Mouse (Mus musculus) liver, embryonic 15.5 days (tissue): ENCODE measurements around the gene Nosip. TPM values are rescaled to one million over a fixed set of nuclear protein-coding genes. Genes with fewer than 3 reads are reported as not detected.
"Not testable (repeated sequence)": the region's sequence is repeated elsewhere in the genome, so short reads cannot be mapped to it uniquely, and the experiment has no call there.

Source experiments
- ATAC-seq: fragments of 200-750 bp; cut with Nextera tagmentation; 2 replicates; pipeline ENCODE4 v1.8.0; 2017; ENCODE audit warnings: moderate number of reproducible peaks, mild to moderate bottlenecking, moderate library complexity; ENCODE audit not compliant: insufficient read depth
- H3K27ac ChIP-seq: fragments of 300-500 bp; sonication (generic); replicated peaks from 2 replicates; pipeline ENCODE4 v1.5.1; 2015; ENCODE audit warnings: mild to moderate bottlenecking, inconsistent platforms
- H3K27me3 ChIP-seq: fragments of 300-500 bp; sonication (generic); 2 replicates; pipeline ENCODE4 v1.6.1; 2015; ENCODE audit warnings: mild to moderate bottlenecking, inconsistent platforms
- H3K36me3 ChIP-seq: fragments of 300-500 bp; sonication (generic); replicated peaks from 2 replicates; pipeline ENCODE4 v1.6.1; 2015; ENCODE audit warnings: moderate library complexity, mild to moderate bottlenecking, inconsistent platforms
- H3K4me1 ChIP-seq: fragments of 300-500 bp; sonication (generic); replicated peaks from 2 replicates; pipeline ENCODE4 v1.6.1; 2015; ENCODE audit warnings: inconsistent platforms
- H3K4me2 ChIP-seq: fragments of 300-500 bp; sonication (generic); 2 replicates; pipeline ENCODE4 v1.6.1; 2015; ENCODE audit warnings: moderate library complexity, mild to moderate bottlenecking, inconsistent platforms
- H3K4me3 ChIP-seq: fragments of 300-500 bp; sonication (generic); replicated peaks from 2 replicates; pipeline ENCODE4 v1.5.1; 2015; ENCODE audit warnings: mild to moderate bottlenecking, inconsistent platforms
- H3K9ac ChIP-seq: fragments of 300-500 bp; sonication (generic); 2 replicates; pipeline ENCODE4 v1.6.1; 2015; ENCODE audit warnings: moderate library complexity, mild to moderate bottlenecking, inconsistent platforms
- H3K9me3 ChIP-seq: fragments of 300-500 bp; sonication (generic); replicated peaks from 2 replicates; pipeline ENCODE4 v1.6.1; 2016; ENCODE audit warnings: inconsistent platforms
- WGBS: fragments of 180-500 bp; shearing (Covaris S2); methylation state at CpG from one replicate; pipeline ENCODE4 v1.1.7; 2015; ENCODE audit warnings: mixed read lengths; ENCODE audit not compliant: insufficient replicate concordance; 5-methylcytosine and 5-hydroxymethylcytosine counted together
- polyA plus RNA-seq: library from polyadenylated mRNA; unstranded; fragments of >200 nt; fragmentation: Nextera tagmentation; extraction: Ambion mirVana; gene quantifications from 2 replicates; pipeline ENCODE4 v1.2.1, GENCODE M21; 2015

Gene Nosip
- polyA plus RNA-seq, 1 experiment from 2014 or later: 25.9 TPM

- H3K4me1 ChIP-seq: peaks cover 18% of the 10 kb centered on the region
- H3K9me3 ChIP-seq, H3K4me2 ChIP-seq, ATAC-seq, H3K27ac ChIP-seq, H3K9ac ChIP-seq, H3K4me3 ChIP-seq: not testable (repeated sequence)
- WGBS: 57% methylated on average over 5 of the region's 5 CpGs
- peaks cover 30% of the 10 kb centered on the region for H3K27me3 ChIP-seq
- peaks cover 15% of the 10 kb centered on the region for H3K36me3 ChIP-seq
Observed at GRCm38 (mm10) chr7:45023711-45024110, 38.5 kb upstream of the Nosip start.

DNA sequence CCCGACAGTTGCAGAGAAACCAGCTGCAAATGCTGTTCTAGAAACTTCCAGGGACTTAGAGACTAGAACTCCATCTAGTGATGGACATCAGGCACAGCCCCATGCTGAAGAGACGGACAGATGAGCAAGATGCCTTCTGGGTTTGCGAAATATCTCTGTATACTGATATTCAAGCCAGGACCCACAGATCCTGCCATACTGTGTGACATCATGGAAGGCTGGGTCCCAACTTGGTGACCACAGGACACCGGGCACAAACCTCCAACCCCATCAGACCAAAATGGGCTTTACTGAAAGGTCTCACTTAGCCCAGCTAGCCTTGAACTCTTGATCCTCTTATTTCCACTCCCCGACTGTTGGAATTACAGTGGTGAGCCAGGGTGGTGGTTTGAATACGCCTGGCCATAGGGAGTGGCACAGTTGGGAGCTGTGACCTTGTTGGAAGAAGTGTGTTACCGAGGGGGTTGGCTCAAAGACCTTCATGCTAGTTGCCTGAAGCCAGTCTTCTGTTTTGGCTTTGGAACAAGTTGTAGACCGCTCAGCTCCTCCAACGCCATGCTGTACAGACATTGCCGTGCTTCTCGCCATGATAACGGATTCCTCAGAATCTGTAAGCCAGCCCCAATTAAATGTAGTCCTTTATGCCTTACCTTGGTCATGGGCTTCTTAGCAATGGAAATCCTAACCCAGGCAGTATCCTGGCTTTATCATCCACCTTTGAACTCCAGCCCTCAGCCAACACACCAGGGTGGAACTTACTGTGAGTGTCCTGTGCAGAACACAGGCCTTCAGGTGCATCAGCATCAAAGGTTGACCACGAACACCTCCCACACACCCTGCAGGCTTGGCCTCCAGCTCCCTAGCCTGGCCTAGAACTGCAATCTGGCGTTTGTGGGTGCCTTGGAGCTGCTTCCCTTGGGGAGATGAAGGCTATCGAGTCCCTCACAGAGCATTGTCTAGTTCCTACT, 37.7 kb upstream of the Nosip start:
- Histone ChIP-seq H3K27ac (no peak overlapping the region), H3K4me3 (no peak overlapping the region), H3K9me3 (no peaks in the 10 kb centered on the region), H3K4me1 (peaks cover 11% of the 10 kb centered on the region; the same call in 1 of the 2 replicates), H3K9ac (no peak overlapping the region), H3K27me3 (peaks cover 22% of the 10 kb centered on the region), H3K36me3 (peaks cover 22% of the 10 kb centered on the region), H3K4me2 (no peak overlapping the region)
- ATAC-seq: no peak
- 65% methylated on average over 15 of the region's 15 CpGs for WGBS

GRCm38 (mm10) chr7:45025601-45026220, 36.5 kb upstream of the Nosip start:
- WGBS: 54% methylated on average over 8 of the region's 8 CpGs
- no peak for ATAC-seq
- peaks cover 11% of the 10 kb centered on the region; the same call in 1 of the 2 replicates for H3K4me1 ChIP-seq

GRCm38 (mm10) chr7:45026256-45026655, 36.0 kb upstream of the Nosip start:
- H3K27me3 ChIP-seq: 0 out of 2 replicates have a peak, but pooled peaks cover 5% of the 10 kb centered on the region
- H3K36me3 ChIP-seq: peaks cover 38% of the 10 kb centered on the region
- H3K9ac ChIP-seq: no peak overlapping the region
- peaks cover 11% of the 10 kb centered on the region; the same call in 1 of the 2 replicates for H3K4me1 ChIP-seq
- H3K4me2 ChIP-seq: no peak overlapping the region
- no peak overlapping the region for H3K27ac ChIP-seq
- 82% methylated on average over 2 of the region's 2 CpGs for WGBS
- no peak for ATAC-seq
- H3K4me3 ChIP-seq: no peak overlapping the region
- H3K9me3 ChIP-seq: no peaks in the 10 kb centered on the region

More at GRCm38 (mm10) chr7:45025601-45026220, 36.5 kb upstream of the Nosip start:
- Histone ChIP-seq H3K4me3 (no peak overlapping the region), H3K9me3 (no peaks in the 10 kb centered on the region), H3K27ac (no peak overlapping the region), H3K36me3 (peaks cover 33% of the 10 kb centered on the region), H3K4me2 (no peak overlapping the region), H3K27me3 (0 out of 2 replicates have a peak, but pooled peaks cover 10% of the 10 kb centered on the region), H3K9ac (no peak overlapping the region)

GRCm38 (mm10) chr7:45027761-45028160, 34.5 kb upstream of the Nosip start:
- Histone ChIP-seq H3K4me2 (no peak overlapping the region), H3K27me3 (no peaks in the 10 kb centered on the region), H3K9me3 (no peaks in the 10 kb centered on the region), H3K4me1 (peaks cover 11% of the 10 kb centered on the region; the same call in 1 of the 2 replicates), H3K27ac (no peak overlapping the region), H3K9ac (no peak overlapping the region), H3K4me3 (no peak overlapping the region), H3K36me3 (peaks cover 54% of the 10 kb centered on the region)
- WGBS: 75% methylated on average over 9 of the region's 9 CpGs
- ATAC-seq: no peak

GRCm38 (mm10) chr7:45028351-45028750, 33.9 kb upstream of the Nosip start:
- Histone ChIP-seq H3K9me3 (no peaks in the 10 kb centered on the region), H3K36me3 (peaks cover 59% of the 10 kb centered on the region), H3K27ac (no peak overlapping the region), H3K4me3 (no peak overlapping the region), H3K4me2 (no peak overlapping the region), H3K27me3 (no peaks in the 10 kb centered on the region), H3K9ac (no peak overlapping the region), H3K4me1 (peaks cover 11% of the 10 kb centered on the region; the same call in 1 of the 2 replicates)
- WGBS: 78% methylated on average over 11 of the region's 11 CpGs
- no peak for ATAC-seq

- no peaks in the 10 kb centered on the region for H3K9me3 ChIP-seq
- no peaks in the 10 kb centered on the region for H3K27me3 ChIP-seq
- peaks cover 2% of the 10 kb centered on the region; the same call in 1 of the 2 replicates for H3K4me1 ChIP-seq
- ATAC-seq: no peak
- H3K36me3 ChIP-seq: peaks cover 76% of the 10 kb centered on the region
- no peak overlapping the region for H3K9ac ChIP-seq
- H3K4me3 ChIP-seq: no peak overlapping the region
- H3K27ac ChIP-seq: no peak overlapping the region
- no peak overlapping the region for H3K4me2 ChIP-seq
- WGBS: 79% methylated on average over 6 of the region's 6 CpGs
Observed at GRCm38 (mm10) chr7:45029995-45030394, 32.2 kb upstream of the Nosip start.

DNA sequence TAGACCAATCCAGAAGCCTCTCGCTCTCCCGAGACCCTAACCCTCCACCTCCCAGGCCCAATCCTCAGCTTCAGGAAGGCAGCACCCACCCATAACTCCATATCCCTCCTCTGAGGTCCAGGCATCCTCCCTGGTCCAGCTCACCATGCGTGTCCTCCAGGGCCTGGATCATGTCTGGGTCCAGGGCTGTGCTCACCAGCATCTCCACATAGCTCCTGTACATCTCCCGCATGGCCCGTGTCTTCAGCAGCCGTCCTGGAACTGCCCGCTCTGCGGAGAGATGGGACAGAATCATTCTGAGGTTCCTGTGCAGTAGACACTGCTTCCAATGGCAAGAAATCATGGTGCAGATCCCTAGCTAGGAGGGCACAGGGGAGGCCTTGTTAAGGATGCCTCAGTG, 31.4 kb upstream of the Nosip start:
- 86% methylated on average over 8 of the region's 8 CpGs for WGBS
- H3K36me3 ChIP-seq: peaks cover 84% of the 10 kb centered on the region

GRCm38 (mm10) chr7:45033722-45034359, 28.4 kb upstream of the Nosip start:
- Histone ChIP-seq H3K9ac (no peak overlapping the region), H3K9me3 (no peaks in the 10 kb centered on the region), H3K4me2 (no peak overlapping the region), H3K27ac (no peak overlapping the region), H3K27me3 (no peaks in the 10 kb centered on the region), H3K4me3 (no peak overlapping the region), H3K4me1 (0 out of 2 replicates have a peak, but pooled peaks cover 6% of the 10 kb centered on the region), H3K36me3 (peaks cover 97% of the 10 kb centered on the region)
- WGBS: 83% methylated on average over 19 of the region's 19 CpGs
- no peak for ATAC-seq

More for the DNA sequence above, 31.4 kb upstream of the Nosip start:
- Histone ChIP-seq H3K9me3 (no peaks in the 10 kb centered on the region), H3K4me1 (no peaks in the 10 kb centered on the region; the same call in 1 of the 2 replicates), H3K27me3 (no peaks in the 10 kb centered on the region), H3K9ac (no peak overlapping the region), H3K4me3 (no peak overlapping the region), H3K4me2 (no peak overlapping the region), H3K27ac (no peak overlapping the region)
- ATAC-seq: no peak

DNA sequence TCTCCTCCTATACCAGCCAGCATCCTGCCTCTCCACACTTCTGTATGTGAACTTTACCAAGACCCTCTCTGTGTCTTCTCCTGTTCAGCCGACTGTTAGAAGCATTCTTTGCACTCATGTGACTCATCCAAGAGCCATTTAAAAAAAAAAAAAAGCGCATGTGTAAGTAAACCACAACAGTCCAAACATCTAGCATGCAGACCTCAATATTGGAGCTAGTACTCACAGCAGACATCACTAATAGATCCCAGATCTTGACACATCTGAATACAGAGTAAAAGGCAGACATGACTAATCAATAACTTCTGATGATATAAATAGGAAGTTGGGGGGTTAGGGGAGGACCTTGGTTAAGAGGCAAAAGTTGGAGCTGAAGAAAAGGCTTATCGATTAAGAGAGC, 26.6 kb upstream of the Nosip start:
- Histone ChIP-seq H3K36me3 (peaks cover 99% of the 10 kb centered on the region), H3K4me2 (no peak overlapping the region), H3K27ac (no peak overlapping the region), H3K4me1 (0 out of 2 replicates have a peak, but pooled peaks cover 6% of the 10 kb centered on the region), H3K9ac (no peak overlapping the region), H3K4me3 (no peak overlapping the region), H3K27me3 (no peaks in the 10 kb centered on the region), H3K9me3 (no peaks in the 10 kb centered on the region)
- WGBS: 68% methylated on average over 3 of the region's 3 CpGs
- no peak for ATAC-seq
